In the genomic region with DNA sequence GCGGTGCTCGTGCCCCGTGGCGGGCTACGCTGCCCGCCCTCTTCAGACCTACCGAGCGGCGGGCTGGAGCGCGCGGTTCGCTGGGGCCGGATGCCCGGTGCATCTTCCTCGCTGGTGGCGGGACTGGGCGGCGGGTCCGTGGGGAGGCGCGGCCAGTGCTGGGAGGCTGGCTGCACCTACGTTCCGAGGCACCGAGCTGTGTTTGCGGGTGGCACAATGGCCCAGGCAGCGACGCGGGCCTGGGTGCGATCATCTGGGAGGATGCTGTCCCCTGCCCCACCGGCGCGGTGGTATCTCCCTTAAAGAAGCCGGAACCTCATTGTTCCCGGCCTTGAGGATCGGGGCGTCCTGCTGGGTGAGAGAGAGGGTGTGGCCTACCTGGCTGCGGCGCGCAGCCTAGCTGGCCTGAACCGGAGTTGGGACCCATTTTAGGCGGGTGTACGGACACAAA, we compare ENCODE assay signal across 8 mouse cellular contexts. TPM values are rescaled to one million over a fixed set of nuclear protein-coding genes. Genes with fewer than 3 reads are reported as not detected.
DNase-seq lines count a peak whose midpoint lies in the region; ATAC-seq and TF ChIP-seq lines count a peak whose summit lies in the region.

A gene (minus strand): TSS at position 321 of the 451 bp plus-strand sequence.

- no peak for TF ChIP-seq POLR2A in spleen, adult 2 months (IDR thresholded peaks at IDR 0.05; ENCODE audit: low read depth, low read length)

- H3K4me1 ChIP-seq in limb, embryonic 11.5 days (ENCODE audit: control insufficient read depth, insufficient read depth, low read length): peaks cover 11% of the 10 kb centered on the region
- peaks cover 28% of the 10 kb centered on the region for H3K4me1 ChIP-seq in midbrain, embryonic 13.5 days (replicated peaks)
- H3K4me1 ChIP-seq in spleen, adult 2 months (ENCODE audit: control insufficient read depth, insufficient read depth, insufficient read length): peaks cover 11% of the 10 kb centered on the region; the same call in 1 of the 2 replicates

- no peaks in the 10 kb centered on the region for H3K9me3 ChIP-seq in limb, embryonic 11.5 days (ENCODE audit: control insufficient read depth, low read length)
- H3K9me3 ChIP-seq in midbrain, embryonic 13.5 days: no peaks in the 10 kb centered on the region

- peak; percentile 43 for ATAC-seq in granulocyte monocyte progenitor cell, adult 5-6 weeks (replicated peaks; ENCODE audit: poor library complexity, severe bottlenecking)
- peak; percentile 82 for ATAC-seq in limb, embryonic 11.5 days (ENCODE audit: insufficient number of reproducible peaks, low FRiP score, low TSS enrichment, low read depth)
- peak; percentile 84 for ATAC-seq in midbrain, embryonic 13.5 days

- peak within 1 kb of the TSS; percentile 95 for H3K4me2 ChIP-seq in limb, embryonic 11.5 days (ENCODE audit: low read depth, severe bottlenecking)
- H3K4me2 ChIP-seq in midbrain, embryonic 13.5 days (replicated peaks): peak within 1 kb of the TSS; percentile 96

- peak within 1 kb of the TSS; percentile 99 for H3K4me3 ChIP-seq in limb, embryonic 11.5 days (ENCODE audit: low read depth, low read length)
- peak within 1 kb of the TSS; percentile 93 for H3K4me3 ChIP-seq in midbrain, embryonic 13.5 days (replicated peaks)
- peak within 1 kb of the TSS; percentile 99 for H3K4me3 ChIP-seq in spleen, adult 2 months (ENCODE audit: extremely low read depth, insufficient read depth, insufficient read length)

- H3K27ac ChIP-seq in limb, embryonic 11.5 days (replicated peaks; ENCODE audit: low read depth, low read length): peak within 1 kb of the TSS; percentile 98
- peak within 1 kb of the TSS; percentile 100 for H3K27ac ChIP-seq in midbrain, embryonic 13.5 days
- peak within 1 kb of the TSS; percentile 97 for H3K27ac ChIP-seq in spleen, adult 2 months (ENCODE audit: insufficient read depth, low read length)

- H3K36me3 ChIP-seq in limb, embryonic 11.5 days (ENCODE audit: control insufficient read depth, insufficient read depth, low read length): no peaks in the 10 kb centered on the region; the same call in 1 of the 2 replicates
- peaks cover 18% of the 10 kb centered on the region for H3K36me3 ChIP-seq in midbrain, embryonic 13.5 days
- H3K36me3 ChIP-seq in spleen, adult 2 months (ENCODE audit: control insufficient read depth, insufficient read depth, low read length): 0 out of 2 replicates have a peak, but pooled peaks cover 5% of the 10 kb centered on the region

- H3K27me3 ChIP-seq in limb, embryonic 11.5 days (ENCODE audit: control insufficient read depth, insufficient read depth, low read length): no peaks in the 10 kb centered on the region
- H3K27me3 ChIP-seq in midbrain, embryonic 13.5 days: peaks cover 3% of the 10 kb centered on the region; the same call in 1 of the 2 replicates
- no peaks in the 10 kb centered on the region for H3K27me3 ChIP-seq in spleen, adult 2 months (ENCODE audit: control insufficient read depth, insufficient read depth, low read length)

- DNase-seq in urinary bladder, postnatal 14 days (ENCODE audit: low spot score): peak; percentile 80
- no peak for DNase-seq in urinary bladder, adult 2 months (ENCODE audit: low spot score)
- DNase-seq in embryo, embryonic 11.5 days (ENCODE audit: low read depth, low spot score): peak; percentile 77
- DNase-seq in kidney, adult 11 months: peak; percentile 78
- DNase-seq in limb, embryonic 11.5 days (ENCODE audit: low spot score): peak; percentile 86
- DNase-seq in spleen, adult 2 months (ENCODE audit: low read depth in 1 of 2, low spot score in 2 of 2): peak; percentile 65 to 70

- peak within 1 kb of the TSS; percentile 99 for H3K9ac ChIP-seq in limb, embryonic 11.5 days (ENCODE audit: low read length)
- H3K9ac ChIP-seq in midbrain, embryonic 13.5 days (replicated peaks): peak within 1 kb of the TSS; percentile 100

- under 1% methylated on average over 39 of the region's 43 CpGs for WGBS in limb, embryonic 11.5 days
- under 1% methylated on average over 39 of the region's 43 CpGs for WGBS in midbrain, embryonic 13.5 days
- WGBS in spleen, adult 2 months: under 1% methylated on average over 41 of the region's 43 CpGs

- TF ChIP-seq CTCF in spleen, adult 2 months (IDR thresholded peaks at IDR 0.05; ENCODE audit: extremely low read depth, insufficient read depth, insufficient read length, insufficient replicate concordance): no peak

RNA-seq across cellular contexts. Expression of the gene that starts here (rescaled TPM):
- polyA plus RNA-seq in urinary bladder, adult 2 months (2012; rRNA removed): 5.8 and 7.5 TPM in 2 replicates
- total RNA-seq in granulocyte monocyte progenitor cell, adult 5-6 weeks (2014; fragmentation: Nextera tagmentation): 17.6 and 18.5 TPM in 2 replicates
- total RNA-seq in granulocyte monocyte progenitor cell, adult 5-6 weeks (2017): 35.4 and 41.7 TPM in 2 replicates
- polyA plus RNA-seq in limb, embryonic 11.5 days (2014; fragmentation: Nextera tagmentation; extraction: Ambion mirVana): 20.6 and 21.0 TPM in 2 replicates
- 42.3 and 44.0 TPM in 2 replicates for polyA plus RNA-seq in midbrain, embryonic 13.5 days (2015; fragmentation: Nextera tagmentation; extraction: Ambion mirVana)
- 3.6 and 3.9 TPM in 2 replicates for polyA plus RNA-seq in spleen, adult 2 months (2012; rRNA removed)
